Mouse (Mus musculus) regulatory T cell (primary cell): ENCODE results near the gene Lrpprc.
"Not testable (repeated sequence)": the region's sequence is repeated elsewhere in the genome, so short reads cannot be mapped to it uniquely, and the experiment has no call there.

Experiments
- in situ Hi-C: fragments of 300-600 bp; cut with MboI, MseI; formaldehyde crosslinking; loops from one replicate; pipeline ENCODE4 v1.15.1; 2025; ENCODE audit warnings: high pct_unique_total_duplicates

The Lrpprc gene

GRCm38 (mm10) chr17:84790447-84791098 is at the start of gene Lrpprc:
Lrpprc (minus strand) TSS chr17:84790789.
- in situ Hi-C loops = no loop called here

GRCm38 (mm10) chr17:84837780-84838179 is 47.2 kb upstream of the Lrpprc start:
- in situ Hi-C loops = loop anchor here (10.0 kb wide), 1 partner anchor 107 kb away; no protein-coding TSS in a partner anchor

GRCm38 (mm10) chr17:84835249-84835648 is 44.7 kb upstream of the Lrpprc start:
- in situ Hi-C loops = loop anchor here (10.0 kb wide), 1 partner anchor 110 kb away; no protein-coding TSS in a partner anchor

GRCm38 (mm10) chr17:84832346-84832745 is 41.8 kb upstream of the Lrpprc start:
- in situ Hi-C loops = loop anchor here (10.0 kb wide), 1 partner anchor 112 kb away; no protein-coding TSS in a partner anchor

GRCm38 (mm10) chr17:84828301-84828700 is 37.7 kb upstream of the Lrpprc start:
- in situ Hi-C loops = no loop called here

GRCm38 (mm10) chr17:84820603-84821002 is 30.0 kb upstream of the Lrpprc start:
- in situ Hi-C loops = no loop called here

- in situ Hi-C loops = no loop called here
Measured at GRCm38 (mm10) chr17:84818390-84818789, 27.8 kb upstream of the Lrpprc start.

- in situ Hi-C loops = no loop called here
Measured at GRCm38 (mm10) chr17:84816014-84816461, 25.4 kb upstream of the Lrpprc start.

- in situ Hi-C loops = no loop called here
Measured at GRCm38 (mm10) chr17:84814905-84815304, 24.3 kb upstream of the Lrpprc start.

- in situ Hi-C loops = not testable (repeated sequence)
Measured at GRCm38 (mm10) chr17:84814192-84814591, 23.6 kb upstream of the Lrpprc start.

- in situ Hi-C loops = no loop called here
Measured at GRCm38 (mm10) chr17:84792006-84792405, 1.4 kb upstream of the Lrpprc start.

- in situ Hi-C loops = no loop called here
Measured at GRCm38 (mm10) chr17:84791156-84791555, 567 bp upstream of the Lrpprc start.

GRCm38 (mm10) chr17:84790043-84790442 is 546 bp downstream of the Lrpprc start:
- in situ Hi-C loops = no loop called here

GRCm38 (mm10) chr17:84788376-84789125 is 2.0 kb downstream of the Lrpprc start:
- in situ Hi-C loops = no loop called here

- in situ Hi-C loops = no loop called here
Measured at GRCm38 (mm10) chr17:84787477-84787876, 3.1 kb downstream of the Lrpprc start.

GRCm38 (mm10) chr17:84786911-84787310 is 3.7 kb downstream of the Lrpprc start:
- in situ Hi-C loops = no loop called here

- in situ Hi-C loops = no loop called here
Measured at GRCm38 (mm10) chr17:84785176-84785575, 5.4 kb downstream of the Lrpprc start.

GRCm38 (mm10) chr17:84783491-84783890 is 7.1 kb downstream of the Lrpprc start:
- in situ Hi-C loops = no loop called here

GRCm38 (mm10) chr17:84780321-84780720 is 10.3 kb downstream of the Lrpprc start:
- in situ Hi-C loops = no loop called here

GRCm38 (mm10) chr17:84778477-84778978 is 12.1 kb downstream of the Lrpprc start:
- in situ Hi-C loops = loop anchor here (10.0 kb wide), 1 partner anchor 1234 kb away; no protein-coding TSS in a partner anchor

- in situ Hi-C loops = loop anchor here (10.0 kb wide), 1 partner anchor 1232 kb away; no protein-coding TSS in a partner anchor
Measured at GRCm38 (mm10) chr17:84776362-84777000, 14.1 kb downstream of the Lrpprc start.

GRCm38 (mm10) chr17:84775291-84775690 is 15.3 kb downstream of the Lrpprc start:
- in situ Hi-C loops = loop anchor here (10.0 kb wide), 1 partner anchor 1230 kb away; no protein-coding TSS in a partner anchor
